In the genomic region with DNA sequence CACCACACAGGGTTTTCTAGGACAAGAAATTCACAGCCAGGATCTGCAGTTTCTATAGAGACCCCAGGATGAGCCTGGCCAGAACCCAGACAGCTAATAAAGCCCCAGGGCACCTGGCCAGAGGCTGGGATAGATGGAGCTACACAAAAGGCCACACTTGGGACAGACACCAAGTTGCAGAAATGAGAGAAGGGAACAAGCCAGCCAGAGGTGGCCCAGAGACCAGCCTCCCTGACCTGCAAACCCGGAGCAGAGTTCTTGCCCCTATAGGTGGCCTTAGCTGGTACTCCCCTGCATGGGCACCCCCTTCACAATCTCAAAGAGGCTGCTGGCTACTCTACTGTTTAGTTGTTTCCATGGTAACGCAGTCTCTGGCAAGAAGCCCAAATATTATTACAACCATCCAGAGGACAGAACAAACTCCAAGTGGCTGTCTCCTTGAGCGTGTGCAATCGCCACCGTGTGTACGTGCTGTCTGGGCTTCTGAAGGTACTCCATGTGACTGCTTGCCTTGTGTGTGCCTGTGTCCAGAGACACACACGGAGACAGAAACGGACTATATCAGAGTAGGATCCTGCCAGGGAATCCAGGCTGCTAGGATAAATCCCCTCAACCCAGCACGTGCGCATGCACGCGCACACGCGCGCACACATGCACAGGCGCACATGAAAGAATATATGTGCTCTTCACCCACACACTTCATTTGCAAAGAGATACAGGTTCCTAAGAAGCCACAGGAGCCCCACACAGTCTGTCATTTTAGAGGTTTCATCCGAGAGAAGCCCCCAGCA, we compare ENCODE assay signal across 8 mouse cellular contexts. TPM values are rescaled to one million over a fixed set of nuclear protein-coding genes. Genes with fewer than 3 reads are reported as not detected.
DNase-seq lines count a peak whose midpoint lies in the region; ATAC-seq and TF ChIP-seq lines count a peak whose summit lies in the region.

No protein-coding gene starts in this region.

- peak overlapping the region; percentile 64 for H3K27ac ChIP-seq in hindbrain, embryonic 12.5 days
- peak overlapping the region; percentile 44; the same call in 1 of the 2 replicates for H3K27ac ChIP-seq in liver, postnatal 0 days (ENCODE audit: low read depth)
- H3K27ac ChIP-seq in stomach, embryonic 16.5 days (ENCODE audit: low read length) = peak overlapping the region; percentile 79

- peaks cover 45% of the 10 kb centered on the region for H3K4me1 ChIP-seq in hindbrain, embryonic 12.5 days
- peaks cover 21% of the 10 kb centered on the region for H3K4me1 ChIP-seq in liver, postnatal 0 days (ENCODE audit: insufficient read depth)
- H3K4me1 ChIP-seq in stomach, embryonic 16.5 days (ENCODE audit: control insufficient read depth, insufficient read depth, low read length) = peaks cover 40% of the 10 kb centered on the region

- H3K27me3 ChIP-seq in hindbrain, embryonic 12.5 days = no peaks in the 10 kb centered on the region
- H3K27me3 ChIP-seq in liver, postnatal 0 days (ENCODE audit: insufficient read depth, low read length) = peaks cover 19% of the 10 kb centered on the region; the same call in 1 of the 2 replicates
- H3K27me3 ChIP-seq in stomach, embryonic 16.5 days (ENCODE audit: control insufficient read depth, insufficient read depth, low read length) = no peaks in the 10 kb centered on the region

- no peak for TF ChIP-seq CTCF in liver, postnatal 0 days (IDR thresholded peaks at IDR 0.05; ENCODE audit: low read depth)

- no peaks in the 10 kb centered on the region for H3K9me3 ChIP-seq in hindbrain, embryonic 12.5 days (replicated peaks)
- no peaks in the 10 kb centered on the region for H3K9me3 ChIP-seq in liver, postnatal 0 days (ENCODE audit: low read length)
- no peaks in the 10 kb centered on the region for H3K9me3 ChIP-seq in stomach, embryonic 16.5 days (replicated peaks; ENCODE audit: control insufficient read depth, low read length)

- peak overlapping the region; percentile 23 for H3K4me3 ChIP-seq in hindbrain, embryonic 12.5 days
- no peak overlapping the region for H3K4me3 ChIP-seq in liver, postnatal 0 days (ENCODE audit: low read depth, low read length)
- 0 out of 2 replicates have a peak overlapping the region, but pooled peaks have one; percentile 13 for H3K4me3 ChIP-seq in stomach, embryonic 16.5 days (replicated peaks; ENCODE audit: low read length)

- DNase-seq in cerebellum, adult 11-12 months = peak; percentile 65
- no peak for DNase-seq in cerebellum, adult 8-10 months
- peak; percentile 51 for DNase-seq in ovary, postnatal 14 days (ENCODE audit: low spot score)
- DNase-seq in ovary, postnatal 10 days (ENCODE audit: low spot score) = no peak
- DNase-seq in liver, postnatal 0 days = no peak
- no peak for DNase-seq in urinary bladder, adult 18-20 months (ENCODE audit: low spot score in 2 of 2)

- TF ChIP-seq EP300 in liver, postnatal 0 days (IDR thresholded peaks at IDR 0.05; ENCODE audit: low read depth) = no peak

- H3K36me3 ChIP-seq in hindbrain, embryonic 12.5 days = peaks cover 32% of the 10 kb centered on the region
- H3K36me3 ChIP-seq in liver, postnatal 0 days (replicated peaks; ENCODE audit: insufficient read depth, low read length) = peaks cover 10% of the 10 kb centered on the region
- 0 out of 2 replicates have a peak, but pooled peaks cover 22% of the 10 kb centered on the region for H3K36me3 ChIP-seq in stomach, embryonic 16.5 days (ENCODE audit: control insufficient read depth, insufficient read depth, low read length)

- 54% methylated on average over 17 of the region's 17 CpGs for WGBS in hindbrain, embryonic 12.5 days
- WGBS in liver, postnatal 0 days (ENCODE audit: insufficient replicate concordance) = 77% methylated on average over 17 of the region's 17 CpGs
- WGBS in stomach, embryonic 16.5 days = 46% methylated on average over 17 of the region's 17 CpGs

- peak overlapping the region; percentile 50 for H3K9ac ChIP-seq in hindbrain, embryonic 12.5 days
- no peak overlapping the region for H3K9ac ChIP-seq in liver, postnatal 0 days (replicated peaks)
- H3K9ac ChIP-seq in stomach, embryonic 16.5 days (ENCODE audit: low read length) = peak overlapping the region; percentile 35

- ATAC-seq in hindbrain, embryonic 12.5 days (ENCODE audit: low FRiP score) = no peak
- peak; percentile 33 for ATAC-seq in liver, postnatal 0 days
- ATAC-seq in stomach, embryonic 16.5 days (ENCODE audit: insufficient read depth, low FRiP score) = peak; percentile 18; the same call in 1 of the 2 replicates

- H3K4me2 ChIP-seq in hindbrain, embryonic 12.5 days (replicated peaks) = peak overlapping the region; percentile 87
- no peak overlapping the region for H3K4me2 ChIP-seq in liver, postnatal 0 days (ENCODE audit: low read depth, low read length)
- H3K4me2 ChIP-seq in stomach, embryonic 16.5 days (ENCODE audit: low read depth, low read length) = peak overlapping the region; percentile 31

RNA-seq across cellular contexts. Expression of gene Pcgf2, which starts 5.2 kb away (rescaled TPM):
- 23.3 and 24.7 TPM in 2 replicates for polyA plus RNA-seq in hindbrain, embryonic 12.5 days (2016; fragmentation: Nextera tagmentation; extraction: Ambion mirVana)
- 1.9 TPM in 2 replicates for polyA plus RNA-seq in liver, postnatal 0 days (2015; fragmentation: Nextera tagmentation; extraction: Ambion mirVana)
- 8.9 and 9.4 TPM in 2 replicates for polyA plus RNA-seq in stomach, embryonic 16.5 days (2015; fragmentation: Nextera tagmentation; extraction: Ambion mirVana)

RNA-seq across cellular contexts. Expression of gene Psmb3, which starts 8.1 kb away (rescaled TPM):
- 375 and 438 TPM in 2 replicates for polyA plus RNA-seq in hindbrain, embryonic 12.5 days (2016; fragmentation: Nextera tagmentation; extraction: Ambion mirVana)
- polyA plus RNA-seq in liver, postnatal 0 days (2015; fragmentation: Nextera tagmentation; extraction: Ambion mirVana) = 244 and 267 TPM in 2 replicates
- polyA plus RNA-seq in stomach, embryonic 16.5 days (2015; fragmentation: Nextera tagmentation; extraction: Ambion mirVana) = 363 and 373 TPM in 2 replicates

RNA-seq across cellular contexts. Expression of gene Cisd3, which starts 9.5 kb away (rescaled TPM):
- polyA plus RNA-seq in hindbrain, embryonic 12.5 days (2016; fragmentation: Nextera tagmentation; extraction: Ambion mirVana) = 14.7 and 17.1 TPM in 2 replicates
- 54.6 and 63.7 TPM in 2 replicates for polyA plus RNA-seq in liver, postnatal 0 days (2015; fragmentation: Nextera tagmentation; extraction: Ambion mirVana)
- 34.2 and 35.1 TPM in 2 replicates for polyA plus RNA-seq in stomach, embryonic 16.5 days (2015; fragmentation: Nextera tagmentation; extraction: Ambion mirVana)

RNA-seq across cellular contexts. Expression of gene Mllt6, which starts 31.9 kb away (rescaled TPM):
- polyA plus RNA-seq in hindbrain, embryonic 12.5 days (2016; fragmentation: Nextera tagmentation; extraction: Ambion mirVana) = 2.9 and 3.5 TPM in 2 replicates
- polyA plus RNA-seq in liver, postnatal 0 days (2015; fragmentation: Nextera tagmentation; extraction: Ambion mirVana) = 0.32 and 0.38 TPM in 2 replicates
- 1.9 and 2.5 TPM in 2 replicates for polyA plus RNA-seq in stomach, embryonic 16.5 days (2015; fragmentation: Nextera tagmentation; extraction: Ambion mirVana)

RNA-seq across cellular contexts. Expression of gene Pip4k2b, which starts 49.4 kb away (rescaled TPM):
- 2.6 and 3.4 TPM in 2 replicates for polyA plus RNA-seq in hindbrain, embryonic 12.5 days (2016; fragmentation: Nextera tagmentation; extraction: Ambion mirVana)
- polyA plus RNA-seq in liver, postnatal 0 days (2015; fragmentation: Nextera tagmentation; extraction: Ambion mirVana) = 0.53 and 0.59 TPM in 2 replicates
- 1.2 and 1.4 TPM in 2 replicates for polyA plus RNA-seq in stomach, embryonic 16.5 days (2015; fragmentation: Nextera tagmentation; extraction: Ambion mirVana)

Comparison
In these comparisons a context has a peak if more than half of its experiments do, and no peak if none do; other contexts are left out.
1. DNase-seq: peak in cerebellum, adult 11-12 months (single experiment) and ovary, postnatal 14 days (single experiment); none in cerebellum, adult 8-10 months (single experiment), ovary, postnatal 10 days (single experiment), liver, postnatal 0 days (single experiment) and urinary bladder, adult 18-20 months (0 of 2).
2. Peak in every context shown above with its lines, with median percentiles within 50 percentile points of each other: H3K27ac ChIP-seq.